Mouse (Mus musculus) myocyte (in vitro differentiated cells): ENCODE results near the gene Ugt1a8. TPM values are rescaled to one million over a fixed set of nuclear protein-coding genes. Genes with fewer than 3 reads are reported as not detected.

Source experiments
- H3K27me3 ChIP-seq: one replicate; pipeline ENCODE4 v1.6.1; 2011; ENCODE audit not compliant: control insufficient read depth, insufficient read depth, insufficient read length
- H3K36me3 ChIP-seq: one replicate; pipeline ENCODE4 v1.6.1; 2011; ENCODE audit not compliant: control insufficient read depth, insufficient read depth
- H3K4me2 ChIP-seq: one replicate; pipeline ENCODE4 v1.6.1; 2011; ENCODE audit warnings: low read depth, control low read depth
- H3K4me3 ChIP-seq: one replicate; pipeline ENCODE4 v1.5.1; 2011; ENCODE audit warnings: mild to moderate bottlenecking, control low read depth, moderate library complexity
- H3K79me2 ChIP-seq: one replicate; pipeline ENCODE4 v1.6.1; 2011; ENCODE audit not compliant: control insufficient read depth, insufficient read depth
- H3ac ChIP-seq: one replicate; pipeline ENCODE4 v1.6.1; 2011; ENCODE audit not compliant: control insufficient read depth, insufficient read length
- CEBPB ChIP-seq: IDR thresholded peaks from 2 replicates; pipeline ENCODE4 v1.6.1; 2011; ENCODE audit warnings: mild to moderate bottlenecking, moderate library complexity; ENCODE audit not compliant: poor library complexity, insufficient read depth, severe bottlenecking
- E2F4 ChIP-seq: IDR thresholded peaks from one replicate; pipeline ENCODE4 v1.6.1; 2011; ENCODE audit warnings: mild to moderate bottlenecking, control low read depth, moderate library complexity; ENCODE audit not compliant: insufficient read depth
- MAX ChIP-seq: IDR thresholded peaks from one replicate; pipeline ENCODE4 v1.6.1; 2011; ENCODE audit warnings: low read depth, mild to moderate bottlenecking, control low read depth
- MYOD1 ChIP-seq, 3 experiments: IDR thresholded peaks; one replicate each; pipeline ENCODE4 v1.6.1; 2011; ENCODE audit warnings: control low read depth in 2 of 3, low read depth in 2 of 3, mild to moderate bottlenecking in 2 of 3, moderate library complexity in 1 of 3; ENCODE audit not compliant: insufficient read length in 2 of 3, control insufficient read depth in 1 of 3
- MYOG ChIP-seq, 3 experiments: IDR thresholded peaks; one replicate each; pipeline ENCODE4 v1.6.1; 2011; ENCODE audit warnings: control low read depth in 2 of 3, low read depth in 2 of 3, mild to moderate bottlenecking in 2 of 3; ENCODE audit not compliant: insufficient read length in 2 of 3, control insufficient read depth in 1 of 3, insufficient read depth in 1 of 3
- POLR2A ChIP-seq: IDR thresholded peaks from one replicate; pipeline ENCODE4 v1.6.1; 2011; ENCODE audit warnings: low read depth, mild to moderate bottlenecking, control low read depth, moderate library complexity; ENCODE audit not compliant: insufficient read length
- POLR2AphosphoS2 ChIP-seq: IDR thresholded peaks from one replicate; pipeline ENCODE4 v1.6.1; 2011; ENCODE audit warnings: low read depth, control low read depth; ENCODE audit not compliant: insufficient read length
- REST ChIP-seq: IDR thresholded peaks from one replicate; pipeline ENCODE4 v1.6.1; 2011; ENCODE audit warnings: mild to moderate bottlenecking, control low read depth, moderate library complexity; ENCODE audit not compliant: insufficient read depth, insufficient read length
- SRF ChIP-seq: IDR thresholded peaks from one replicate; pipeline ENCODE4 v1.6.1; 2011; ENCODE audit warnings: low read depth; ENCODE audit not compliant: control insufficient read depth, insufficient read length
- TCF12 ChIP-seq: IDR thresholded peaks from one replicate; pipeline ENCODE4 v1.6.1; 2011; ENCODE audit warnings: mild to moderate bottlenecking, control low read depth; ENCODE audit not compliant: poor library complexity, insufficient read depth, severe bottlenecking
- TCF3 ChIP-seq: IDR thresholded peaks from one replicate; pipeline ENCODE4 v1.6.1; 2011; ENCODE audit warnings: low read depth, control low read depth; ENCODE audit not compliant: insufficient read length
- USF1 ChIP-seq: IDR thresholded peaks from one replicate; pipeline ENCODE4 v1.6.1; 2011; ENCODE audit warnings: low read depth, mild to moderate bottlenecking, control low read depth, moderate library complexity
- polyA plus RNA-seq: library from polyadenylated mRNA; unstranded; fragments of >200 nt; fragmentation: generic; extraction: Trizol; gene quantifications from one replicate; pipeline ENCODE4 v1.2.1, GENCODE M21; 2012; ENCODE audit warnings: missing spikeins

Gene Ugt1a8
- polyA plus RNA-seq, 1 experiment: not detected

DNA sequence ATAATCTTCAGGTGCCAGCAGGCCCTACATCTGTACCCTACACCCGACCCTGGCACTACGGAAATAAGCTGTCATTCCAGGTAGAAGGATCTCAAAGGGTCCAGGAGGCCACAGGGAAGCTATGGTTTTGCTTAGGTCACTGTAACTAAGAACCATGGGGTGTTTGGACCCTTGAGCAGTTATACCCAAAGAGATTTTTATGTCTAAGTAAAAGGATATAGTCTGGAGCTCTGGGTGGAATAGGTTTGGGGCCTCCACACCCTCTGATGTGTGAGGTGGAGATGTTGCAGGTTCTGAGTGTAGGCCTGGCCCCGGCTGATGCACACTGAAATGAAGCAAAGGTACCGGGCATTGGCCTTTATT lies 146.6 kb downstream of the Ugt1a8 start:
- Histone ChIP-seq H3K36me3 (no peaks in the 10 kb centered on the region), H3K79me2 (no peaks in the 10 kb centered on the region), H3K4me3 (no peak overlapping the region), H3K27me3 (peaks cover 23% of the 10 kb centered on the region), H3ac (no peak overlapping the region), H3K4me2 (no peak overlapping the region)
- no peak for TF ChIP-seq TCF12
- TF ChIP-seq MYOG (IDR thresholded peaks at IDR 0.05; ENCODE audit: control insufficient read depth in 1 of 3, insufficient read depth in 1 of 3, insufficient read length in 2 of 3, low read depth in 2 of 3): no peak
- no peak for TF ChIP-seq POLR2A
- TF ChIP-seq CEBPB: no peak
- no peak for TF ChIP-seq USF1
- no peak for TF ChIP-seq E2F4
- no peak for TF ChIP-seq POLR2AphosphoS2
- no peak for TF ChIP-seq MAX

- H3K27me3 ChIP-seq: peaks cover 23% of the 10 kb centered on the region
- H3ac ChIP-seq: no peak overlapping the region
- no peak for TF ChIP-seq CEBPB
- TF ChIP-seq E2F4: no peak
- no peak for TF ChIP-seq POLR2A
- TF ChIP-seq POLR2AphosphoS2: no peak
- no peak for TF ChIP-seq TCF3
- no peak for TF ChIP-seq TCF12
- no peak for TF ChIP-seq MYOD1 (IDR thresholded peaks at IDR 0.05; ENCODE audit: control insufficient read depth in 1 of 3, insufficient read length in 2 of 3, low read depth in 2 of 3)
- no peak for TF ChIP-seq REST
- no peak for TF ChIP-seq USF1
- TF ChIP-seq MAX: no peak
- TF ChIP-seq SRF: no peak
- H3K4me2 ChIP-seq: no peak overlapping the region
- H3K79me2 ChIP-seq: no peaks in the 10 kb centered on the region
- H3K36me3 ChIP-seq: no peaks in the 10 kb centered on the region
- H3K4me3 ChIP-seq: no peak overlapping the region
Observed at GRCm38 (mm10) chr1:88234646-88235045, 147.0 kb downstream of the Ugt1a8 start.

DNA sequence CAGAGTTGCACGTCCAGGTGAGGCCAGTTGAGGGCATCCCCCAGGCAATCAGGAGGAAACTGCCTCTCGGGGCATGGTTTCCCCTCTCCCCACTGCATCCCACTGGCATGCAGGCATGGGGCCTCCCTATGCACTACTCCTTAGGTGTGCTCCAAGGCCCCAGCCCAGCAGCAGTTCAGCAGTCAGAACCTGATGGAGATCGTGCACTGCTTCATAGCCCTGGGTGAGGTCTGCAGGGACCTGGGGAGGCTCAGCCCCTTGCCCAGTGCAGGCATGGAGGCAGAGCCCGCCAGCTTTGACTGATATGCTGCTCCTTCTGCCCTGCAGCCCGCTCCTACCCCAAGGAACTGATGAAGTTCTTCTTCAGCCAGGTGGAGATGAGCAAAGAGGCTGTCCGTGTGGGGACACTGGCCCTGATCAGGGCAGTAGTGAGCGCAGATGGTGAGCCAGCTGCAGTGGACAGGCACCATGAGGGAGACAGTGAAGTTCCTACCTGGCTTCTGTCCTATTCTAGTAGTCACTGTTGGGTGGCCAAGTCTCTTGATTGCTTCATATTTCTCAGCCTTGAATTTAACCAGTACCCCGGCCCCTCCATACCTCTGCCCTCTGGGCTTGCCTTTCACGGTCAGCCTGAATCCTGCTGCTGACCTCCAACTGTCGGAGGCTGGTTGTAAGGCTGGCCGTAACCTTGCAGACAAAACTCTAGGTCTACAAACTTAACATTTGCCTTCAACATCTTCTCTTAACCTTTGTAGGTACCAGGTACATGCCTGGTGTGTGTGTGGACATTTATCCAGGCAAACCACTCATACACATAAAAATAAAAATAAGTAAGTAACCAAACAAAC lies 147.7 kb downstream of the Ugt1a8 start:
- no peak overlapping the region for H3K4me2 ChIP-seq
- no peak overlapping the region for H3ac ChIP-seq
- peaks cover 23% of the 10 kb centered on the region for H3K27me3 ChIP-seq
- no peak overlapping the region for H3K4me3 ChIP-seq
- TF ChIP-seq MYOD1 (IDR thresholded peaks at IDR 0.05; ENCODE audit: control insufficient read depth in 1 of 3, insufficient read length in 2 of 3, low read depth in 2 of 3) (no peak), MYOG (IDR thresholded peaks at IDR 0.05; ENCODE audit: control insufficient read depth in 1 of 3, insufficient read depth in 1 of 3, insufficient read length in 2 of 3, low read depth in 2 of 3) (no peak), MAX (no peak), REST (no peak), SRF (no peak), CEBPB (no peak), TCF12 (no peak), POLR2A (no peak), E2F4 (no peak), TCF3 (no peak), USF1 (no peak)
- no peaks in the 10 kb centered on the region for H3K36me3 ChIP-seq
- H3K79me2 ChIP-seq: no peaks in the 10 kb centered on the region

DNA sequence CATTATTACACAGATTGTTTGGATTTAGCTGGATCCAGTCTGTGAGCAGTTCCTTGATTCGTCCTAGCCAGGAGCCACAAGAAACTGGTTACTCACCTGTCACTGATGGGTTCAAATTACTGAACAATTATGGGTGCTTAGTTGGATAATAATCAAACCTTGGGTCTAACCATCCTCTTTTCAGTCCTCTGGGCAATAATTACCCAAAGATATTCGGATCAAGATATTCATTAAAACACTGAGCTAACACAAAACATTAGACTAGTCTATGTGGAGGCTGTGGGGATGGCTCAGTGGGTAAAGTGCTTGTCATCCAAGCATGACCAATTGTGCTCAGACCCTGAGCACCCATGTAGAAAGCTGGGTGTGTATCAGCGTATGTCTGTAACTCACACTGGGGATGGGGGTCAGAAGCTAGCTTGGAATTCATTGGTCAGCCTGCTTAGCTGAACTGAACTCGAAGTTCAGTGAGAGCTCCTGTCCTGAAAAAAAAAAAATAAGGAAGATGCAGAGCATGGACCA lies 148.3 kb downstream of the Ugt1a8 start:
- H3K79me2 ChIP-seq: no peaks in the 10 kb centered on the region
- H3K36me3 ChIP-seq: no peaks in the 10 kb centered on the region
- H3K4me2 ChIP-seq: no peak overlapping the region
- peaks cover 23% of the 10 kb centered on the region for H3K27me3 ChIP-seq
- H3ac ChIP-seq: no peak overlapping the region
- H3K4me3 ChIP-seq: no peak overlapping the region
- TF ChIP-seq TCF12 (no peak), E2F4 (no peak), MYOD1 (IDR thresholded peaks at IDR 0.05; ENCODE audit: control insufficient read depth in 1 of 3, insufficient read length in 2 of 3, low read depth in 2 of 3) (no peak), MYOG (IDR thresholded peaks at IDR 0.05; ENCODE audit: control insufficient read depth in 1 of 3, insufficient read depth in 1 of 3, insufficient read length in 2 of 3, low read depth in 2 of 3) (no peak)

DNA sequence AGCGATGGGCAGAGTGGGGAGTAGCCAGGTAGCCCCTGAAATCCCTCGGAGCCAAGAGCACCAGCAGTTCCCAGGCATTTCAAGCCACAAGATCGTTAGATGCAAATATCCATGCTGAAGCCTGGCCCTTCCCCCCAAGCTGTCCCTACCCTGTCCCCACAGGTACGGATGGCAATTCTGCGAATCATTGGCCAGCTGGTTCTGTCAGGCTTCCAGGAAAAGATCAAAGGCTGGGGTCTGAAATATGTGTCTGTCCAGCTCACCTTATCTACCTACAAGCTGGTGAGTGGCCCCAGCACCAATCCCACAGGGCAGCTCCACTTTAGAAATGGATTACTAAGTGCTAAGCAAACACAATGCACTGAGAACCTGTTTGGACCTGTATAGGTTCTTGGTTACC lies 149.7 kb downstream of the Ugt1a8 start:
- TF ChIP-seq TCF3: no peak
- H3K36me3 ChIP-seq: no peaks in the 10 kb centered on the region
- H3K4me3 ChIP-seq: no peak overlapping the region
- no peak overlapping the region for H3ac ChIP-seq
- H3K79me2 ChIP-seq: no peaks in the 10 kb centered on the region
- no peak overlapping the region for H3K4me2 ChIP-seq
- peaks cover 23% of the 10 kb centered on the region for H3K27me3 ChIP-seq
